Mouse (Mus musculus) kidney, embryonic 16.5 days (tissue): Measurements from ENCODE around the gene Iqcb1. TPM values are rescaled to one million over a fixed set of nuclear protein-coding genes. Genes with fewer than 3 reads are reported as not detected.
A peak's percentile ranks its signal among the peaks of the same experiment; 100 is the strongest.

ENCODE experiments used
- ATAC-seq: fragments of 200-750 bp; cut with Nextera tagmentation; 2 replicates; pipeline ENCODE4 v1.8.0; 2017; ENCODE audit warnings: moderate TSS enrichment; ENCODE audit not compliant: low FRiP score, low TSS enrichment
- H3K27ac ChIP-seq: fragments of 300-500 bp; sonication (generic); 2 replicates; pipeline ENCODE4 v1.5.1; 2014; ENCODE audit warnings: low read length
- H3K27me3 ChIP-seq: fragments of 300-500 bp; sonication (generic); 2 replicates; pipeline ENCODE4 v1.6.1; 2014; ENCODE audit warnings: low read length, control low read depth, mixed read lengths; ENCODE audit not compliant: insufficient read depth
- H3K36me3 ChIP-seq: fragments of 300-500 bp; sonication (generic); 2 replicates; pipeline ENCODE4 v1.6.1; 2014; ENCODE audit warnings: low read length, control low read depth, mixed read lengths; ENCODE audit not compliant: insufficient read depth
- H3K4me1 ChIP-seq: fragments of 300-500 bp; sonication (generic); 2 replicates; pipeline ENCODE4 v1.6.1; 2014; ENCODE audit warnings: low read length, control low read depth, mixed read lengths; ENCODE audit not compliant: insufficient read depth
- H3K4me2 ChIP-seq: fragments of 300-500 bp; sonication (generic); replicated peaks from 2 replicates; pipeline ENCODE4 v1.6.1; 2014; ENCODE audit warnings: low read depth, low read length
- H3K4me3 ChIP-seq: fragments of 300-500 bp; sonication (generic); 2 replicates; pipeline ENCODE4 v1.5.1; 2014; ENCODE audit warnings: mild to moderate bottlenecking, low read length
- H3K9ac ChIP-seq: fragments of 300-500 bp; sonication (generic); replicated peaks from 2 replicates; pipeline ENCODE4 v1.6.1; 2014; ENCODE audit warnings: low read length
- H3K9me3 ChIP-seq: fragments of 300-500 bp; sonication (generic); 2 replicates; pipeline ENCODE4 v1.6.1; 2016; ENCODE audit warnings: low read length, control low read depth
- WGBS: fragments of 180-500 bp; shearing (Covaris S2); extraction: QIAGEN DNeasy Blood & Tissue Kit; methylation state at CpG from one replicate; pipeline ENCODE4 v1.1.7; 2014; 5-methylcytosine and 5-hydroxymethylcytosine counted together
- polyA plus RNA-seq: library from polyadenylated mRNA; unstranded; fragments of >200 nt; fragmentation: Nextera tagmentation; extraction: Ambion mirVana; gene quantifications from 2 replicates; pipeline ENCODE4 v1.2.1, GENCODE M21; 2015

Iqcb1 gene
- 33.8 TPM in 2 replicates for polyA plus RNA-seq

GRCm38 (mm10) chr16:36828054-36828786 lies at the start of gene Iqcb1:
Gene Iqcb1, plus strand, starts transcription at chr16:36828385.
- peak within 1 kb of the TSS; percentile 94 for H3K4me3 ChIP-seq
- under 1% methylated on average over 58 of the region's 64 CpGs for WGBS
- no peaks in the 10 kb centered on the region for H3K9me3 ChIP-seq
- peak within 1 kb of the TSS; percentile 91 for H3K9ac ChIP-seq
- no peaks in the 10 kb centered on the region for H3K36me3 ChIP-seq
- peaks cover 6% of the 10 kb centered on the region; the same call in 1 of the 2 replicates for H3K4me1 ChIP-seq
- peak within 1 kb of the TSS; percentile 80 for H3K4me2 ChIP-seq
- peak; percentile 99 for ATAC-seq
- H3K27me3 ChIP-seq, result no peaks in the 10 kb centered on the region; the same call in 1 of the 2 replicates
- H3K27ac ChIP-seq, result peak within 1 kb of the TSS; percentile 65; the same call in 1 of the 2 replicates

GRCm38 (mm10) chr16:36784146-36784545 lies 44.0 kb upstream of the Iqcb1 start:
- H3K4me3 ChIP-seq, result peak overlapping the region; percentile 33
- peak overlapping the region; percentile 48; the same call in 1 of the 2 replicates for H3K27ac ChIP-seq
- peak overlapping the region; percentile 51; the same call in 1 of the 2 replicates for H3K9ac ChIP-seq
- no peaks in the 10 kb centered on the region for H3K4me1 ChIP-seq
- H3K9me3 ChIP-seq, result no peaks in the 10 kb centered on the region
- peak overlapping the region; percentile 32 for H3K4me2 ChIP-seq
- H3K36me3 ChIP-seq, result no peaks in the 10 kb centered on the region
- WGBS, result 92% methylated on average over 2 of the region's 2 CpGs
- H3K27me3 ChIP-seq, result no peaks in the 10 kb centered on the region
- ATAC-seq, result no peak

GRCm38 (mm10) chr16:36784594-36785313 lies 43.4 kb upstream of the Iqcb1 start, which contains the start of gene Slc15a2:
Gene Slc15a2, minus strand, starts transcription at chr16:36784962.
- peak within 1 kb of the TSS; percentile 51; the same call in 1 of the 2 replicates for H3K9ac ChIP-seq

GRCm38 (mm10) chr16:36786466-36786865 lies 41.7 kb upstream of the Iqcb1 start:
- no peaks in the 10 kb centered on the region; the same call in 1 of the 2 replicates for H3K9me3 ChIP-seq
- H3K4me2 ChIP-seq, result no peak overlapping the region
- ATAC-seq, result peak; percentile 27; the same call in 1 of the 2 replicates
- 72% methylated on average over 7 of the region's 7 CpGs for WGBS
- H3K4me1 ChIP-seq, result no peaks in the 10 kb centered on the region
- no peak overlapping the region for H3K4me3 ChIP-seq
- H3K9ac ChIP-seq, result no peak overlapping the region
- 0 out of 2 replicates have a peak overlapping the region, but pooled peaks have one; percentile 1 for H3K27ac ChIP-seq
- no peaks in the 10 kb centered on the region for H3K27me3 ChIP-seq
- no peaks in the 10 kb centered on the region for H3K36me3 ChIP-seq

More at GRCm38 (mm10) chr16:36784594-36785313, 43.4 kb upstream of the Iqcb1 start, which contains the start of gene Slc15a2:
- Histone ChIP-seq H3K36me3 (no peaks in the 10 kb centered on the region), H3K9me3 (no peaks in the 10 kb centered on the region), H3K4me1 (no peaks in the 10 kb centered on the region), H3K27ac (peak within 1 kb of the TSS; percentile 48; the same call in 1 of the 2 replicates), H3K27me3 (no peaks in the 10 kb centered on the region), H3K4me3 (peak within 1 kb of the TSS; percentile 33), H3K4me2 (peak within 1 kb of the TSS; percentile 32)
- WGBS, result 66% methylated on average over 10 of the region's 10 CpGs
- no peak for ATAC-seq

GRCm38 (mm10) chr16:36790166-36790565 lies 38.0 kb upstream of the Iqcb1 start:
- Histone ChIP-seq H3K9me3 (no peaks in the 10 kb centered on the region; the same call in 1 of the 2 replicates), H3K27me3 (no peaks in the 10 kb centered on the region), H3K27ac (no peak overlapping the region), H3K4me2 (no peak overlapping the region), H3K4me1 (no peaks in the 10 kb centered on the region), H3K4me3 (no peak overlapping the region), H3K9ac (no peak overlapping the region), H3K36me3 (no peaks in the 10 kb centered on the region)
- 82% methylated on average over 4 of the region's 4 CpGs for WGBS
- ATAC-seq, result no peak

GRCm38 (mm10) chr16:36794976-36795375 lies 33.2 kb upstream of the Iqcb1 start:
- H3K4me2 ChIP-seq, result no peak overlapping the region
- H3K4me3 ChIP-seq, result no peak overlapping the region
- no peaks in the 10 kb centered on the region for H3K36me3 ChIP-seq
- no peaks in the 10 kb centered on the region for H3K4me1 ChIP-seq
- no peak overlapping the region for H3K27ac ChIP-seq
- H3K9ac ChIP-seq, result no peak overlapping the region
- H3K27me3 ChIP-seq, result no peaks in the 10 kb centered on the region
- ATAC-seq, result no peak
- WGBS, result 66% methylated on average over 2 of the region's 2 CpGs
- H3K9me3 ChIP-seq, result no peaks in the 10 kb centered on the region; the same call in 1 of the 2 replicates

- no peak overlapping the region for H3K4me3 ChIP-seq
These were observed 29.9 kb upstream of the Iqcb1 start for GRCm38 (mm10) chr16:36798334-36798733.

GRCm38 (mm10) chr16:36802361-36802760 lies 25.8 kb upstream of the Iqcb1 start:
- Histone ChIP-seq H3K27me3 (no peaks in the 10 kb centered on the region), H3K9ac (no peak overlapping the region), H3K36me3 (no peaks in the 10 kb centered on the region), H3K4me3 (no peak overlapping the region), H3K4me1 (no peaks in the 10 kb centered on the region), H3K9me3 (peaks cover 4% of the 10 kb centered on the region; the same call in 1 of the 2 replicates), H3K27ac (no peak overlapping the region), H3K4me2 (no peak overlapping the region)
- 87% methylated on average over 3 of the region's 3 CpGs for WGBS
- no peak for ATAC-seq

More at GRCm38 (mm10) chr16:36798334-36798733, 29.9 kb upstream of the Iqcb1 start:
- Histone ChIP-seq H3K27me3 (no peaks in the 10 kb centered on the region), H3K9ac (no peak overlapping the region), H3K36me3 (no peaks in the 10 kb centered on the region), H3K27ac (no peak overlapping the region), H3K4me2 (no peak overlapping the region), H3K9me3 (peaks cover 4% of the 10 kb centered on the region; the same call in 1 of the 2 replicates), H3K4me1 (no peaks in the 10 kb centered on the region)
- 85% methylated on average over 2 of the region's 2 CpGs for WGBS
- ATAC-seq, result no peak

GRCm38 (mm10) chr16:36808616-36809015 lies 19.6 kb upstream of the Iqcb1 start:
- ATAC-seq, result no peak
- H3K9ac ChIP-seq, result no peak overlapping the region
- H3K9me3 ChIP-seq, result no peaks in the 10 kb centered on the region
- no peak overlapping the region for H3K4me2 ChIP-seq
- H3K36me3 ChIP-seq, result no peaks in the 10 kb centered on the region
- 72% methylated on average over 3 of the region's 3 CpGs for WGBS
- no peaks in the 10 kb centered on the region for H3K4me1 ChIP-seq
- no peak overlapping the region for H3K4me3 ChIP-seq
- H3K27me3 ChIP-seq, result no peaks in the 10 kb centered on the region
- peak overlapping the region; percentile 66 for H3K27ac ChIP-seq
